Mouse (Mus musculus): ENCODE data around the gene Adarb2. TPM values are rescaled to one million over a fixed set of nuclear protein-coding genes. Genes with fewer than 3 reads are reported as not detected.

Gene Adarb2
- polyA plus RNA-seq, 1 experiment from 2014 or later: 0.15 TPM

GRCm38 (mm10) chr13:8633385-8634337 is 431.0 kb downstream of the Adarb2 start:
- Histone ChIP-seq H3K36me3 (ENCODE audit: control insufficient read depth, insufficient read depth, low read length) (no peaks in the 10 kb centered on the region), H3K9me3 (ENCODE audit: control insufficient read depth, low read length) (no peaks in the 10 kb centered on the region), H3K4me2 (ENCODE audit: low read length) (no peak overlapping the region), H3K4me3 (ENCODE audit: control insufficient read depth in 1 of 2, insufficient read depth in 1 of 2, low read depth in 1 of 2, low read length in 2 of 2) (no peak overlapping the region), H3K27me3 (ENCODE audit: control insufficient read depth, insufficient read depth, low read length) (no peaks in the 10 kb centered on the region), H3K9ac (ENCODE audit: low read length) (no peak overlapping the region), H3K4me1 (ENCODE audit: control insufficient read depth in 2 of 2, insufficient read depth in 2 of 2, low read length in 2 of 2) (peaks cover 0 to 2% of the 10 kb centered on the region in 2 experiments; a peak in 1 of 4 replicates), H3K27ac (replicated peaks in 1 of 2; ENCODE audit: control insufficient read depth in 1 of 2, insufficient read depth in 1 of 2, low read depth in 2 of 2, low read length in 2 of 2) (no peak overlapping the region)
- no peak for ATAC-seq (ENCODE audit: insufficient number of reproducible peaks, insufficient read depth, low FRiP score, low read depth)
- WGBS: 57% methylated on average over 5 of the region's 5 CpGs

- Histone ChIP-seq H3K4me3 (ENCODE audit: control insufficient read depth in 1 of 2, insufficient read depth in 1 of 2, low read depth in 1 of 2, low read length in 2 of 2) (no peak overlapping the region), H3K36me3 (ENCODE audit: control insufficient read depth, insufficient read depth, low read length) (no peaks in the 10 kb centered on the region), H3K9ac (ENCODE audit: low read length) (no peak overlapping the region), H3K9me3 (ENCODE audit: control insufficient read depth, low read length) (no peaks in the 10 kb centered on the region), H3K27ac (replicated peaks in 1 of 2; ENCODE audit: control insufficient read depth in 1 of 2, insufficient read depth in 1 of 2, low read depth in 2 of 2, low read length in 2 of 2) (no peak overlapping the region), H3K4me1 (ENCODE audit: control insufficient read depth in 2 of 2, insufficient read depth in 2 of 2, low read length in 2 of 2) (no peaks in the 10 kb centered on the region), H3K4me2 (ENCODE audit: low read length) (no peak overlapping the region), H3K27me3 (ENCODE audit: control insufficient read depth, insufficient read depth, low read length) (no peaks in the 10 kb centered on the region)
- ATAC-seq (ENCODE audit: insufficient number of reproducible peaks, insufficient read depth, low FRiP score, low read depth): no peak
- WGBS: 41% methylated on average over 2 of the region's 2 CpGs
Observed at GRCm38 (mm10) chr13:8642084-8642483, 439.4 kb downstream of the Adarb2 start.

DNA sequence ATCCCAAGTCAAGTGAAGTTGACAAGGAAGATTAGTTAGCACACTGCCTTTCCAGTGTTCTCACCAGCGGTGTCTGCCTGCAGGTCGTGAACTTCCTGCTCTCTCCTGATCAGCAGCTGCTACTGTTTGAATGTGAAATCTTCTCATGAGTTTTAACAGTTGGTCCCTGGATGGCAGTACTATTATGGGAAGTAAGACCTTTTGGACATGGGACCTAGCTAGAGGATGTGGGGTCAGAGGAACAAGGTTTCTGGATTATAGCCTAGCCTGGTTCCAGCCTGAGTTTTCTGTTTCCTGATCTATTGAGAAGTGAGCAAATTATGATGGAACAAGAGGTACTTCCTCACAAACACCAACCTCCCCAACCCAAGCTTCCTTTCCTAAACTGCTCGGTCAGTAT is 441.3 kb downstream of the Adarb2 start:
- Histone ChIP-seq H3K27me3 (ENCODE audit: control insufficient read depth, insufficient read depth, low read length) (no peaks in the 10 kb centered on the region), H3K27ac (replicated peaks in 1 of 2; ENCODE audit: control insufficient read depth in 1 of 2, insufficient read depth in 1 of 2, low read depth in 2 of 2, low read length in 2 of 2) (no peak overlapping the region), H3K36me3 (ENCODE audit: control insufficient read depth, insufficient read depth, low read length) (no peaks in the 10 kb centered on the region), H3K9ac (ENCODE audit: low read length) (no peak overlapping the region), H3K4me2 (ENCODE audit: low read length) (no peak overlapping the region), H3K9me3 (ENCODE audit: control insufficient read depth, low read length) (no peaks in the 10 kb centered on the region), H3K4me1 (ENCODE audit: control insufficient read depth in 2 of 2, insufficient read depth in 2 of 2, low read length in 2 of 2) (no peaks in the 10 kb centered on the region), H3K4me3 (ENCODE audit: control insufficient read depth in 1 of 2, insufficient read depth in 1 of 2, low read depth in 1 of 2, low read length in 2 of 2) (no peak overlapping the region)
- ATAC-seq (ENCODE audit: insufficient number of reproducible peaks, insufficient read depth, low FRiP score, low read depth): no peak
- 53% methylated on average over 3 of the region's 3 CpGs for WGBS

DNA sequence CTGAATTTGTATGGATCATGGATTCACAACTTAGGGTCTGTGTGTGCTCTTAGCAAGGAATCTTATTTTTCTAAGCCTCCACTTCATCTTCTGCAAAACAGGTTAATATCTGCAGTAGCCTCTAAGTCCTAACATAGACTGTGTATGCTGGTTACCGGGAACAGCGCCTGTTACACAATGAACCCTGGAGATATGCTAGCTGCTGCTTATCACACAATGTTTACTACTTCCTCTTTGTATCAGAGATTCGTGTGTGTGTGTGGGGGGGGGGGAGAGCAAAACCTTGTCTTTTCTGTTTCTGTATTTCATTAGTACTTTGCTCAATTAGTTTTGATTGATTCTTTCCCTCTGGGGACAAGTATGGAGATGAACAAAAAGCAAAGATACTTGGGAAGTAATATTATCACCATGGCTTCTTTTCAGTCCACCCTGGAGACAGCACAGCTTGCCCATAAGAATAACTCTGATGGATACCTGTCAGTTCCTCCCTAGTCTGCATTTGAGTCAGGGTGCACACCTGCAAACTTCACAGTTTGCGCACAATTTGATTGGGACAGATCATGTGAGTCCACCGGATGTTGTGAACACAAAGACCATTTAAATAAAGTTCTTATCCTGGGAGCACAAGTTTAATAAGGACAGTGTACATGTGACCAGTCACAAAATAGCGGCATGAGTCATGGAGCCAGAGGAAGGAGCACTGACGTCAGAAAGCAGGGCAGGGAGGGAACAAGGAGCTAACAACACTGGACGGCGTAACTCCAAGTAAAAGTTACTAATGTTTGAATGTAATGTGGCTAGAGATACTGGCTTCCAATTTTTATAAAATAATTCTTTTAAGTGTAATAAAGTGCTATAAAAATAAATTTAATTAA is 442.4 kb downstream of the Adarb2 start:
- Histone ChIP-seq H3K36me3 (ENCODE audit: control insufficient read depth, insufficient read depth, low read length) (no peaks in the 10 kb centered on the region), H3K9ac (ENCODE audit: low read length) (no peak overlapping the region), H3K27ac (replicated peaks in 1 of 2; ENCODE audit: control insufficient read depth in 1 of 2, insufficient read depth in 1 of 2, low read depth in 2 of 2, low read length in 2 of 2) (no peak overlapping the region), H3K4me1 (ENCODE audit: control insufficient read depth in 2 of 2, insufficient read depth in 2 of 2, low read length in 2 of 2) (no peaks in the 10 kb centered on the region), H3K27me3 (ENCODE audit: control insufficient read depth, insufficient read depth, low read length) (no peaks in the 10 kb centered on the region), H3K4me3 (ENCODE audit: control insufficient read depth in 1 of 2, insufficient read depth in 1 of 2, low read depth in 1 of 2, low read length in 2 of 2) (no peak overlapping the region), H3K4me2 (ENCODE audit: low read length) (no peak overlapping the region), H3K9me3 (ENCODE audit: control insufficient read depth, low read length) (no peaks in the 10 kb centered on the region)
- no peak for ATAC-seq (ENCODE audit: insufficient number of reproducible peaks, insufficient read depth, low FRiP score, low read depth)
- WGBS: 58% methylated on average over 9 of the region's 9 CpGs

DNA sequence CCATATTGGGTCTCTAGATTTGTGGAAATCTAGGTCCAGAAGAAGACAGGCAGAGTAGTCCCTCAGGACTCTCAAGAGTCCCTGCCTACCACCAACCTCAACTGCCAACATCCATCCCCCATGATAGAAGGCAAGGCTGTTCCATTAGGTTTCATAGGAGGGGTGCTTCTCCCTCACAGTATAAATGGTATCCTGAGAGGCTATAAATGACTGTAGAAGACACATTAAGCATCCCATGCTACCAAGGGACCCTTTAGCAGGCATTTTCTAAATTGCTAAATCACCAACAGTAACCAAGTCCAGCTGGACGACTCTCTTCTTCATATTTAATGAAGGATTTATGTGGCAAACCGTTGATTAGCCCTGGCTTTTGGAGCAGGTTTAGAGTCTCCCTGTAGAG is 446.6 kb downstream of the Adarb2 start:
- Histone ChIP-seq H3K4me2 (ENCODE audit: low read length) (no peak overlapping the region), H3K9ac (ENCODE audit: low read length) (no peak overlapping the region), H3K27ac (replicated peaks in 1 of 2; ENCODE audit: control insufficient read depth in 1 of 2, insufficient read depth in 1 of 2, low read depth in 2 of 2, low read length in 2 of 2) (no peak overlapping the region), H3K4me3 (ENCODE audit: control insufficient read depth in 1 of 2, insufficient read depth in 1 of 2, low read depth in 1 of 2, low read length in 2 of 2) (no peak overlapping the region), H3K36me3 (ENCODE audit: control insufficient read depth, insufficient read depth, low read length) (no peaks in the 10 kb centered on the region), H3K4me1 (ENCODE audit: control insufficient read depth in 2 of 2, insufficient read depth in 2 of 2, low read length in 2 of 2) (no peaks in the 10 kb centered on the region), H3K9me3 (ENCODE audit: control insufficient read depth, low read length) (no peaks in the 10 kb centered on the region), H3K27me3 (ENCODE audit: control insufficient read depth, insufficient read depth, low read length) (no peaks in the 10 kb centered on the region)
- WGBS: 71% methylated on average over 2 of the region's 2 CpGs
- no peak for ATAC-seq (ENCODE audit: insufficient number of reproducible peaks, insufficient read depth, low FRiP score, low read depth)

DNA sequence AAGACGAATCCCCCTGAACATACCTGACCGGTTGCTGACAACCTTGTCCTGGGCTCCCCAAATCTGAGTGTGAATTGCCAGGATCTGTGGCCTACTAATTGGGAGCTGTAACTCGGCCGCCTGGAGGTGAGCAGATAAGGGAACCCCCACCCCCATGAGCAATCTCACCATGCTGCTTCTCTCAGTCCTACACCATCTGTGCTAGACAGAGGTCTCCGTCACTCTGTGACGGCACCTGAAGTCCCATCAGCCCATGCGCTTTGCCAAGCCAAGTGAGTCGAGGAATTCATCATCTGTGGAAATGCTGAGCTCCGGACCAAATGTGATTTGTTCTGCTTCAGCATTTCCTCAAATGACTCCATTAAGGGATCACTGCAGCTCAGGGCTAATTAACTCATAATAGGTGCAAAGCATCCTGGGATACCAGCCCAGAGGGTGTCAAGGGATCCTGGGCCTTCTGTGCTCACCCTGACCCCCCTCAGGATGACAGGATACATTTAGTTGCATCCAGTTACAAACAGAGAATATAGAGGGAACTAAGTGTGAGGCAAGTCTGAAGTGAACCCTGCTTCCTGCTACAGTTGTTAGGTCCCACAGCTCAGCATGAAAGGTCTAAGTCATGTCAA is 462.1 kb downstream of the Adarb2 start:
- 83% methylated on average over 9 of the region's 9 CpGs for WGBS
- Histone ChIP-seq H3K27ac (replicated peaks in 1 of 2; ENCODE audit: control insufficient read depth in 1 of 2, insufficient read depth in 1 of 2, low read depth in 2 of 2, low read length in 2 of 2) (no peak overlapping the region), H3K9ac (ENCODE audit: low read length) (no peak overlapping the region), H3K9me3 (ENCODE audit: control insufficient read depth, low read length) (no peaks in the 10 kb centered on the region), H3K27me3 (ENCODE audit: control insufficient read depth, insufficient read depth, low read length) (no peaks in the 10 kb centered on the region), H3K4me1 (ENCODE audit: control insufficient read depth in 2 of 2, insufficient read depth in 2 of 2, low read length in 2 of 2) (no peaks in the 10 kb centered on the region), H3K4me2 (ENCODE audit: low read length) (no peak overlapping the region), H3K36me3 (ENCODE audit: control insufficient read depth, insufficient read depth, low read length) (no peaks in the 10 kb centered on the region), H3K4me3 (ENCODE audit: control insufficient read depth in 1 of 2, insufficient read depth in 1 of 2, low read depth in 1 of 2, low read length in 2 of 2) (no peak overlapping the region)
- no peak for ATAC-seq (ENCODE audit: insufficient number of reproducible peaks, insufficient read depth, low FRiP score, low read depth)

GRCm38 (mm10) chr13:8677174-8677573 is 474.5 kb downstream of the Adarb2 start:
- Histone ChIP-seq H3K4me2 (ENCODE audit: low read length) (no peak overlapping the region), H3K4me1 (ENCODE audit: control insufficient read depth in 2 of 2, insufficient read depth in 2 of 2, low read length in 2 of 2) (no peaks in the 10 kb centered on the region), H3K27me3 (ENCODE audit: control insufficient read depth, insufficient read depth, low read length) (no peaks in the 10 kb centered on the region), H3K9me3 (ENCODE audit: control insufficient read depth, low read length) (no peaks in the 10 kb centered on the region), H3K36me3 (ENCODE audit: control insufficient read depth, insufficient read depth, low read length) (no peaks in the 10 kb centered on the region), H3K9ac (ENCODE audit: low read length) (no peak overlapping the region), H3K27ac (replicated peaks in 1 of 2; ENCODE audit: control insufficient read depth in 1 of 2, insufficient read depth in 1 of 2, low read depth in 2 of 2, low read length in 2 of 2) (no peak overlapping the region), H3K4me3 (ENCODE audit: control insufficient read depth in 1 of 2, insufficient read depth in 1 of 2, low read depth in 1 of 2, low read length in 2 of 2) (no peak overlapping the region)
- 69% methylated on average over 5 of the region's 5 CpGs for WGBS
- ATAC-seq (ENCODE audit: insufficient number of reproducible peaks, insufficient read depth, low FRiP score, low read depth): no peak
